Mouse (Mus musculus) kidney, postnatal 25 days (tissue): ENCODE measurements around the gene Pdrg1.
A peak's percentile ranks its signal among the peaks of the same experiment; 100 is the strongest.

ENCODE experiments used
- DNase-seq, 2 experiments: peaks; one replicate each; pipeline ENCODE4 v3.0.0; 2021; ENCODE audit warnings: mixed read lengths in 2 of 2

Pdrg1 gene

GRCm38 (mm10) chr2:153031126-153032082, 16.2 kb upstream of the Pdrg1 start, which contains the start of gene Xkr7:
TSS of gene Xkr7 (plus strand) at chr2:153031852.
- DNase-seq = no peak

GRCm38 (mm10) chr2:153030422-153030821, 15.2 kb upstream of the Pdrg1 start:
- DNase-seq = no peak

GRCm38 (mm10) chr2:153027501-153027900, 12.3 kb upstream of the Pdrg1 start:
- DNase-seq = no peak

GRCm38 (mm10) chr2:153026052-153026451, 10.8 kb upstream of the Pdrg1 start:
- no peak for DNase-seq

GRCm38 (mm10) chr2:153022855-153023254, 7.6 kb upstream of the Pdrg1 start:
- DNase-seq = no peak

- DNase-seq = no peak
Observed at GRCm38 (mm10) chr2:153021163-153021562, 5.9 kb upstream of the Pdrg1 start.

- DNase-seq = no peak
Observed at GRCm38 (mm10) chr2:153019355-153019754, 4.1 kb upstream of the Pdrg1 start.

GRCm38 (mm10) chr2:153016786-153017185, 1.6 kb upstream of the Pdrg1 start:
- no peak for DNase-seq

- DNase-seq = peak in 1 of 2 experiments; percentile 6
Observed at GRCm38 (mm10) chr2:153015804-153016203, 577 bp upstream of the Pdrg1 start.

- no peak for DNase-seq
Observed at GRCm38 (mm10) chr2:153013724-153014515, 1.3 kb downstream of the Pdrg1 start.

- no peak for DNase-seq
Observed at GRCm38 (mm10) chr2:153009192-153009973, 5.8 kb downstream of the Pdrg1 start.

GRCm38 (mm10) chr2:153005981-153006380, 9.2 kb downstream of the Pdrg1 start:
- DNase-seq = no peak

GRCm38 (mm10) chr2:153003681-153004338, 11.4 kb downstream of the Pdrg1 start:
- DNase-seq = no peak

GRCm38 (mm10) chr2:153002492-153003248, 12.6 kb downstream of the Pdrg1 start:
- DNase-seq = no peak

- DNase-seq = peak in 1 of 2 experiments; percentile 28
Observed at GRCm38 (mm10) chr2:152997046-152997445, 18.2 kb downstream of the Pdrg1 start.

GRCm38 (mm10) chr2:152991529-152991928, 23.7 kb downstream of the Pdrg1 start:
- peak in 1 of 2 experiments; percentile 7 for DNase-seq

- no peak for DNase-seq
Observed at GRCm38 (mm10) chr2:152985582-152985981, 29.6 kb downstream of the Pdrg1 start.

GRCm38 (mm10) chr2:152976991-152977390, 38.2 kb downstream of the Pdrg1 start:
- DNase-seq = no peak

- no peak for DNase-seq
Observed at GRCm38 (mm10) chr2:152965555-152965954, 49.7 kb downstream of the Pdrg1 start.

GRCm38 (mm10) chr2:152962091-152962793, 53.0 kb downstream of the Pdrg1 start, which contains the start of gene Ttll9:
TSS of gene Ttll9 (plus strand) at chr2:152962485.
- DNase-seq = peak; percentile 89 to 91
